Mouse (Mus musculus) CD8-positive naive resting alpha-beta T cell, adult 2 months (primary cell): ENCODE results near the gene Bmp7.

ENCODE experiments used
- DNase-seq, 2 experiments: peaks; one replicate each; pipeline ENCODE4 v3.0.0; 2022; ENCODE audit warnings: low read depth in 2 of 2, low spot score in 2 of 2

The Bmp7 gene

GRCm38 (mm10) chr2:172949051-172949450 is 8.9 kb upstream of the Bmp7 start:
- DNase-seq, result no peak

GRCm38 (mm10) chr2:172940799-172941163 is 660 bp upstream of the Bmp7 start:
- DNase-seq, result no peak

- DNase-seq, result no peak
Observed at GRCm38 (mm10) chr2:172939639-172940002, 500 bp downstream of the Bmp7 start.

- peak; percentile 18 to 23 for DNase-seq
Observed at GRCm38 (mm10) chr2:172938761-172939638, 1.1 kb downstream of the Bmp7 start.

GRCm38 (mm10) chr2:172937326-172938190 is 2.6 kb downstream of the Bmp7 start:
- DNase-seq, result no peak

GRCm38 (mm10) chr2:172936844-172937243 is 3.3 kb downstream of the Bmp7 start:
- DNase-seq, result no peak

- no peak for DNase-seq
Observed at GRCm38 (mm10) chr2:172935776-172936562, 4.2 kb downstream of the Bmp7 start.

- no peak for DNase-seq
Observed at GRCm38 (mm10) chr2:172934891-172935740, 5.0 kb downstream of the Bmp7 start.

- DNase-seq, result no peak
Observed at GRCm38 (mm10) chr2:172934420-172934788, 5.7 kb downstream of the Bmp7 start.

- no peak for DNase-seq
Observed at GRCm38 (mm10) chr2:172933631-172934419, 6.3 kb downstream of the Bmp7 start.

- no peak for DNase-seq
Observed at GRCm38 (mm10) chr2:172931137-172931898, 8.8 kb downstream of the Bmp7 start.

GRCm38 (mm10) chr2:172929905-172930436 is 10.2 kb downstream of the Bmp7 start:
- no peak for DNase-seq

GRCm38 (mm10) chr2:172927643-172928042 is 12.5 kb downstream of the Bmp7 start:
- DNase-seq, result peak in 1 of 2 experiments; percentile 18

GRCm38 (mm10) chr2:172926311-172926710 is 13.8 kb downstream of the Bmp7 start:
- no peak for DNase-seq

GRCm38 (mm10) chr2:172924961-172925360 is 15.2 kb downstream of the Bmp7 start:
- DNase-seq, result no peak

- no peak for DNase-seq
Observed at GRCm38 (mm10) chr2:172923198-172923597, 16.9 kb downstream of the Bmp7 start.

- no peak for DNase-seq
Observed at GRCm38 (mm10) chr2:172922597-172922996, 17.5 kb downstream of the Bmp7 start.

GRCm38 (mm10) chr2:172914018-172914417 is 26.1 kb downstream of the Bmp7 start:
- peak; percentile 30 to 31 for DNase-seq

- DNase-seq, result no peak
Observed at GRCm38 (mm10) chr2:172911715-172912114, 28.4 kb downstream of the Bmp7 start.
